ENCODE assay signal across 10 mouse cellular contexts in the genomic region with DNA sequence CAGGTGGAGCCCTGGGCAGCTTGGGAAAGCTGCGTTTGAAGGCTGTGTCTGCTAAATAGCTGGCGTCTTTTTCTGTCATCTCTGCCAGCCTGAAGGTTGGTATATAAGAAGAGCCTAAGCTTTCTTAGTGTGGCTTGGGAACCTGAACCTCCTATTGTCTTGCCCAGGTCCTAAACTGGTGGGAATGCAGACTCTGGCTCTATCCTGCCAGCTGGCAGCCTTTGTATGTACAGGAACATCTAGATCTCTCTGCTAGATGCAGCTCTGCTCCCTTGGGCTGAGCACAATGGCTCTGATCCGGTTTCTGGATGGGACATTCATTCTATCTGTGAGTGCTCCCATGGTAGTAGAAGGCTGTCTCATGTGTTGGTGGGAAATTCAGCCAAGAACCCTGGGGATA. TPM values are rescaled to one million over a fixed set of nuclear protein-coding genes. Genes with fewer than 3 reads are reported as not detected.
DNase-seq lines count a peak whose midpoint lies in the region; ATAC-seq and TF ChIP-seq lines count a peak whose summit lies in the region.
"Had no signal": no experiment of that assay in that cellular context is flagged by ENCODE, and none has a peak within 500 bp of the region (broad histone marks: within the 10 kb centered on the region; RNA-seq: fewer than 3 reads in every experiment).

No protein-coding gene starts in this region.

- no peaks in the 10 kb centered on the region for H3K9me3 ChIP-seq in liver, embryonic 12.5 days (replicated peaks)
- H3K9me3 ChIP-seq in forebrain, embryonic 16.5 days (ENCODE audit: control insufficient read depth, low read length), result no peaks in the 10 kb centered on the region
- H3K9me3 ChIP-seq in kidney, postnatal 0 days (replicated peaks; ENCODE audit: low read length), result no peaks in the 10 kb centered on the region

- H3K27me3 ChIP-seq in liver, embryonic 12.5 days (replicated peaks), result peaks cover 72% of the 10 kb centered on the region
- no peaks in the 10 kb centered on the region; the same call in 1 of the 2 replicates for H3K27me3 ChIP-seq in forebrain, embryonic 16.5 days (replicated peaks; ENCODE audit: control insufficient read depth, insufficient read depth, low read length)
- no peaks in the 10 kb centered on the region for H3K27me3 ChIP-seq in kidney, postnatal 0 days (ENCODE audit: insufficient read depth, low read length)
- H3K27me3 ChIP-seq in small intestine, adult 2 months (ENCODE audit: control insufficient read depth, insufficient read depth, low read length), result no peaks in the 10 kb centered on the region

- H3K4me1 ChIP-seq in liver, embryonic 12.5 days, result 0 out of 2 replicates have a peak, but pooled peaks cover 3% of the 10 kb centered on the region
- peaks cover 67% of the 10 kb centered on the region for H3K4me1 ChIP-seq in forebrain, embryonic 16.5 days (replicated peaks; ENCODE audit: control insufficient read depth, insufficient read depth, low read length)
- H3K4me1 ChIP-seq in kidney, postnatal 0 days (replicated peaks; ENCODE audit: insufficient read depth, low read length), result peaks cover 37% of the 10 kb centered on the region
- no peaks in the 10 kb centered on the region; the same call in none of the 2 replicates for H3K4me1 ChIP-seq in small intestine, adult 2 months (ENCODE audit: control insufficient read depth, insufficient read depth, insufficient read length, low read length)

- H3K36me3 ChIP-seq in liver, embryonic 12.5 days, result no peaks in the 10 kb centered on the region
- no peaks in the 10 kb centered on the region for H3K36me3 ChIP-seq in forebrain, embryonic 16.5 days (ENCODE audit: control insufficient read depth, insufficient read depth)
- H3K36me3 ChIP-seq in kidney, postnatal 0 days (ENCODE audit: insufficient read depth, low read length), result no peaks in the 10 kb centered on the region
- H3K36me3 ChIP-seq in small intestine, adult 2 months (ENCODE audit: control insufficient read depth, insufficient read depth, low read length), result no peaks in the 10 kb centered on the region

- peak overlapping the region; percentile 41 for H3K4me2 ChIP-seq in liver, embryonic 12.5 days
- peak overlapping the region; percentile 67 for H3K4me2 ChIP-seq in forebrain, embryonic 16.5 days (ENCODE audit: low read length)
- H3K4me2 ChIP-seq in kidney, postnatal 0 days (ENCODE audit: low read length), result peak overlapping the region; percentile 60

- TF ChIP-seq CTCF in kidney, postnatal 0 days (IDR thresholded peaks at IDR 0.05; ENCODE audit: low read depth), result no peak
- no peak for TF ChIP-seq CTCF in small intestine, adult 2 months (IDR thresholded peaks at IDR 0.05; ENCODE audit: extremely low read depth, insufficient read length, insufficient replicate concordance, low read depth, low read length)

- 57% methylated on average over 3 of the region's 3 CpGs for WGBS in liver, embryonic 12.5 days (ENCODE audit: insufficient replicate concordance)
- WGBS in forebrain, embryonic 16.5 days, result 26% methylated on average over 3 of the region's 3 CpGs
- WGBS in kidney, postnatal 0 days, result 50% methylated on average over 3 of the region's 3 CpGs
- WGBS in small intestine, adult 2 months, result 67% methylated on average over 3 of the region's 3 CpGs

- ATAC-seq in liver, embryonic 12.5 days, result no peak
- ATAC-seq in forebrain, embryonic 16.5 days, result no peak
- no peak for ATAC-seq in kidney, postnatal 0 days (replicated peaks; ENCODE audit: low FRiP score, low read depth)
- ATAC-seq: inflammation-experienced regulatory T-cells, adult 6 months had no signal

- no peak for TF ChIP-seq POLR2A in small intestine, adult 2 months (IDR thresholded peaks at IDR 0.05; ENCODE audit: low read depth, low read length)

- H3K4me3 ChIP-seq in liver, embryonic 12.5 days, result peak overlapping the region; percentile 45
- peak overlapping the region; percentile 59 for H3K4me3 ChIP-seq in forebrain, embryonic 16.5 days (replicated peaks; ENCODE audit: low read length)
- peak overlapping the region; percentile 58 for H3K4me3 ChIP-seq in kidney, postnatal 0 days (replicated peaks; ENCODE audit: low read depth, low read length)
- peak overlapping the region; percentile 29; the same call in 1 of the 2 replicates for H3K4me3 ChIP-seq in small intestine, adult 2 months (ENCODE audit: low read depth, low read length)

- H3K27ac ChIP-seq in liver, embryonic 12.5 days, result no peak overlapping the region
- H3K27ac ChIP-seq in forebrain, embryonic 16.5 days (ENCODE audit: low read length), result peak overlapping the region; percentile 85
- no peak overlapping the region for H3K27ac ChIP-seq in kidney, postnatal 0 days
- no peak overlapping the region for H3K27ac ChIP-seq in small intestine, adult 2 months (ENCODE audit: insufficient read depth, low read depth, low read length)

- H3K9ac ChIP-seq in liver, embryonic 12.5 days, result peak overlapping the region; percentile 19; the same call in 1 of the 2 replicates
- peak overlapping the region; percentile 51 for H3K9ac ChIP-seq in forebrain, embryonic 16.5 days (replicated peaks; ENCODE audit: low read depth, low read length)
- H3K9ac ChIP-seq in kidney, postnatal 0 days (ENCODE audit: low read depth, low read length), result no peak overlapping the region

- no peak for DNase-seq in liver
- DNase-seq in kidney, postnatal 0 days (ENCODE audit: low spot score), result no peak
- no peak for DNase-seq in cerebellum, adult 11 months
- no peak for DNase-seq in thymus, postnatal 0 days (ENCODE audit: low spot score)
- no peak for DNase-seq in retina, postnatal 1 day
- DNase-seq: cerebellum, adult 11-12 months had no signal

RNA-seq across cellular contexts. Expression of a gene that starts 2.9 kb away (rescaled TPM):
- 9.0 and 10.4 TPM in 2 replicates for polyA plus RNA-seq in liver, embryonic 12.5 days (2016; fragmentation: Nextera tagmentation; extraction: Ambion mirVana)
- polyA plus RNA-seq in forebrain, embryonic 16.5 days (2015; fragmentation: Nextera tagmentation; extraction: Ambion mirVana), result 20.3 and 26.1 TPM in 2 replicates
- polyA plus RNA-seq in kidney, postnatal 0 days (2015; fragmentation: Nextera tagmentation; extraction: Ambion mirVana), result 52.2 and 52.6 TPM in 2 replicates
- polyA plus RNA-seq in small intestine, adult 2 months (2012; rRNA removed), result 21.7 and 22.5 TPM in 2 replicates
- 1.6 TPM in 2 replicates for polyA plus RNA-seq in thymus, postnatal 0 days (2015; fragmentation: Nextera tagmentation; extraction: Ambion mirVana)

RNA-seq across cellular contexts. Expression of a gene that starts 53.5 kb away (rescaled TPM):
- polyA plus RNA-seq in liver, embryonic 12.5 days (2016; fragmentation: Nextera tagmentation; extraction: Ambion mirVana), result 0.11 and 0.28 TPM in 2 replicates
- 0.45 and 0.67 TPM in 2 replicates for polyA plus RNA-seq in forebrain, embryonic 16.5 days (2015; fragmentation: Nextera tagmentation; extraction: Ambion mirVana)
- 0.09 TPM in 1 of 2 replicates, not detected in the other for polyA plus RNA-seq in kidney, postnatal 0 days (2015; fragmentation: Nextera tagmentation; extraction: Ambion mirVana)
- polyA plus RNA-seq in small intestine, adult 2 months (2012; rRNA removed), result not detected in 2 replicates
- 0.07 and 0.14 TPM in 2 replicates for polyA plus RNA-seq in thymus, postnatal 0 days (2015; fragmentation: Nextera tagmentation; extraction: Ambion mirVana)
- polyA plus RNA-seq: inflammation-experienced regulatory T-cells, adult 6 months had no signal
